Mouse (Mus musculus): Measurements from ENCODE around the gene Atp2a1. TPM values are rescaled to one million over a fixed set of nuclear protein-coding genes. Genes with fewer than 3 reads are reported as not detected.
A peak's percentile ranks its signal among the peaks of the same experiment; 100 is the strongest.

The Atp2a1 gene
- polyA plus RNA-seq, 1 experiment from 2014 or later = 5.1 TPM

DNA sequence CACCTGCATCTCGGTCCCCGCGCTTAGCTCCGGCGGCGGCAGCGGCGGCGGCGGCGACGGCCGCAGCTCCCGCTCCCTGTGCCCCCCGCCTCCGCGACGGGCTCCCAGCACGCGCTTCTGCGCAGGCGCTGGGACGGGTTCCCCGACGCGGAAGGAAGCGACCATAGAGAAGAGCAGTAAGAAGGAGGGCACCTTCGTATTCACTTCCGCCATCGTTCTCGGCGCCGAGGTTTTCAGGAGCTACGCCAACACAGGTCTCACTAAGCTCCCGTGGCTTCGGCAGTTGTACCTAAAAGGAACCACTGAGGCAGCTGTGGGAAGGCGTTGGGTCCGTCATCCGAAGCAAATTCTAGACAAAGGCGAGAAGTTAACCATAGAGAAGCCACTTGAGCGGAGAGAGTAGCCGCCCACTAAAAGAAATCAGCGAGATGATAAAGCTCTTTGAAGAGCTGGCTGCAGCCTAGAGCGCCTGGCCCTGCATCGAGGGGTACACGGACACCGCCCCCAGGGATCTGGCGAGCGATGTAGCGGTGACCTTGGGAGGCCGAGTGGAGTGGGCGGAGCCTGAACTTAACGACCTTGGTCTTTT is 12.2 kb upstream of the Atp2a1 start, which contains the start of gene Sh2b1:
TSS of gene Sh2b1 (minus strand) at position 432 of the 589 bp plus-strand sequence.
- WGBS = under 1% methylated on average over 53 of the region's 53 CpGs
- Histone ChIP-seq H3K4me2 (ENCODE audit: low read depth, low read length) (peak within 1 kb of the TSS; percentile 90), H3K4me3 (ENCODE audit: low read length) (peak within 1 kb of the TSS; percentile 88), H3K27ac (ENCODE audit: low read length) (peak within 1 kb of the TSS; percentile 96), H3K9me3 (ENCODE audit: control insufficient read depth, low read length) (no peaks in the 10 kb centered on the region), H3K4me1 (replicated peaks; ENCODE audit: control insufficient read depth, insufficient read depth, low read length) (peaks cover 9% of the 10 kb centered on the region), H3K36me3 (ENCODE audit: control insufficient read depth, insufficient read depth, low read length) (peaks cover 17% of the 10 kb centered on the region), H3K9ac (ENCODE audit: low read length) (peak within 1 kb of the TSS; percentile 99), H3K27me3 (ENCODE audit: control insufficient read depth, insufficient read depth, low read depth, low read length) (no peaks in the 10 kb centered on the region)
- peak; percentile 94 for ATAC-seq (ENCODE audit: low read depth)

DNA sequence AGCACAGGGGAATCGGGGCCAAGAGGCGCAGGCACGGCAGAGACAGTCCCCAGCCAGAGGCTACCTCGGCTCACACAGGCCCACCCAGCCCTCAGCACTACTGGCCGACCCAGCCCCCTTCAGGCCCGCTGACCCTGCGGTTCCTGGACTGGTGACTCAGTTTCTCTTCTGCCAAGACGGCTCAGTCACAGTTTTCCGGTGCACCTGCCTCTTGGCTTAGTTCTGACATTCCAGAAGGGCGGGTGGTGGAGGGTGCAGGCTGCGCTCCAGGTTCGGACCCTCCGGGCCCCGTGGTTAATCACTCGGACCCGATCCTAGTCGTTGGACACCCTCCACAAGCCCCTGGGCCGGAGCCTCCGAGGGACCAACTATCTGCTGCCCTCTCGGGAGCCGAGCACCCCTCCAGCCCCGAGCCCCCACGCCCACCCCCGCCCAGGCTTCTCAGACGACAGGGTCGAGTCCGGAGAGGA is 11.6 kb upstream of the Atp2a1 start:
- peak; percentile 48 for ATAC-seq (ENCODE audit: low read depth)
- Histone ChIP-seq H3K9ac (ENCODE audit: low read length) (peak overlapping the region; percentile 99), H3K4me2 (ENCODE audit: low read depth, low read length) (peak overlapping the region; percentile 90), H3K27me3 (ENCODE audit: control insufficient read depth, insufficient read depth, low read depth, low read length) (no peaks in the 10 kb centered on the region), H3K4me1 (replicated peaks; ENCODE audit: control insufficient read depth, insufficient read depth, low read length) (peaks cover 9% of the 10 kb centered on the region), H3K36me3 (ENCODE audit: control insufficient read depth, insufficient read depth, low read length) (peaks cover 21% of the 10 kb centered on the region), H3K27ac (ENCODE audit: low read length) (peak overlapping the region; percentile 96), H3K9me3 (ENCODE audit: control insufficient read depth, low read length) (no peaks in the 10 kb centered on the region), H3K4me3 (ENCODE audit: low read length) (peak overlapping the region; percentile 88)
- under 1% methylated on average over 26 of the region's 27 CpGs for WGBS

DNA sequence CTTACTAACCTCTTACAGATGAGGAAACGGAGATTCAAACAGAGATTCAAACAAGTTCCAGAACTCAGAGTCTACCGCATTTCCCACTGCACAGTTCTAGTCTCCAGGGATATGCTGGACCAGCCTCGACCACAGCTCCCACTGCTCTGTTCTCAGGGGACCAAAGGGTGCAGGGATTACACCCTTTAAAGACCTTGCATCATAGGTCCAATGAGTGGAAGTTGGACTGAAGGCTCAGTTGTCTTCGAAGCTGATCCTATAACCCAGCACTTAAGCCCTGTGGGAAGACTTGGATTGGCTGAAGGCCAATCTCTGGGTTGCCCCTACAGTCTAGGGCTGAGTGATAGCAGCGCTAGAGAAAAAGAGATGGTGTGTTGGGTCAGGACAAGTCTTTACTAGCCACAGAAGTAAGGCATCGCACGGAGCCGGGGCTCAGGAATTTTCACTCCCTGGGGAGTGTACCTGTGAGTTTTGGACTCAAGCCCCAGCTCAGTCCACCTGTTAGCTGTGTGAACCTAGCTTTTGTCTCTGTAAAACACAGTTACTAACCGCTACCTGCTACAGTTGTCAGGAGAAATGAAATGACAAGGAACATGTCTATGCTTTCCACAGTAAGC is 10.7 kb upstream of the Atp2a1 start:
- peak overlapping the region; percentile 99 for H3K9ac ChIP-seq (ENCODE audit: low read length)
- H3K4me3 ChIP-seq (ENCODE audit: low read length) = peak overlapping the region; percentile 88
- ATAC-seq (ENCODE audit: low read depth) = no peak
- 84% methylated on average over 9 of the region's 9 CpGs for WGBS
- H3K36me3 ChIP-seq (ENCODE audit: control insufficient read depth, insufficient read depth, low read length) = peaks cover 28% of the 10 kb centered on the region
- no peak overlapping the region for H3K27ac ChIP-seq (ENCODE audit: low read length)
- H3K4me2 ChIP-seq (ENCODE audit: low read depth, low read length) = peak overlapping the region; percentile 90
- H3K9me3 ChIP-seq (ENCODE audit: control insufficient read depth, low read length) = no peaks in the 10 kb centered on the region
- H3K4me1 ChIP-seq (replicated peaks; ENCODE audit: control insufficient read depth, insufficient read depth, low read length) = peaks cover 9% of the 10 kb centered on the region
- H3K27me3 ChIP-seq (ENCODE audit: control insufficient read depth, insufficient read depth, low read depth, low read length) = no peaks in the 10 kb centered on the region

DNA sequence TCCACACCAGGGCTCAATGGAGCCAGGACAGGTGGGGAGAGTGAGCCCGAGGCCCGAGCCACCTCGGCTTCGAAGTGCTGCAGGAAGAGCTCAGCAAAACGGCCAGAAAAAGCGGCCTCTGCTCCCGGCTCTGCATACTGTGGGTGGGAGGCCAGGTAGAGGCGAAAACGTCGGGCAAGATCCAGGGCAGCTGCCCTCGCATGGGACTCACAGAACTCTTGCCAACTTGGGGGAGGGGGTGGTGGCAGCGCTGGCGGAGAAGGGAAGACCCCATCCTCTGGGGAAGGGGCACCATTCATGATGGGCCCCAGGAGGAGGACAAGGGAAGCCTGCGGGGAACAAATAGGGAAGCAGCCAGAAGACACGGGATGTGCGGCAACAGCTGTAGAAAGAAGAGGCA is 9.8 kb upstream of the Atp2a1 start:
- Histone ChIP-seq H3K4me1 (replicated peaks; ENCODE audit: control insufficient read depth, insufficient read depth, low read length) (peaks cover 9% of the 10 kb centered on the region), H3K9me3 (ENCODE audit: control insufficient read depth, low read length) (no peaks in the 10 kb centered on the region), H3K9ac (ENCODE audit: low read length) (no peak overlapping the region), H3K36me3 (ENCODE audit: control insufficient read depth, insufficient read depth, low read length) (peaks cover 33% of the 10 kb centered on the region), H3K27me3 (ENCODE audit: control insufficient read depth, insufficient read depth, low read depth, low read length) (no peaks in the 10 kb centered on the region), H3K27ac (ENCODE audit: low read length) (no peak overlapping the region), H3K4me3 (ENCODE audit: low read length) (no peak overlapping the region), H3K4me2 (ENCODE audit: low read depth, low read length) (no peak overlapping the region)
- no peak for ATAC-seq (ENCODE audit: low read depth)
- 86% methylated on average over 16 of the region's 16 CpGs for WGBS

DNA sequence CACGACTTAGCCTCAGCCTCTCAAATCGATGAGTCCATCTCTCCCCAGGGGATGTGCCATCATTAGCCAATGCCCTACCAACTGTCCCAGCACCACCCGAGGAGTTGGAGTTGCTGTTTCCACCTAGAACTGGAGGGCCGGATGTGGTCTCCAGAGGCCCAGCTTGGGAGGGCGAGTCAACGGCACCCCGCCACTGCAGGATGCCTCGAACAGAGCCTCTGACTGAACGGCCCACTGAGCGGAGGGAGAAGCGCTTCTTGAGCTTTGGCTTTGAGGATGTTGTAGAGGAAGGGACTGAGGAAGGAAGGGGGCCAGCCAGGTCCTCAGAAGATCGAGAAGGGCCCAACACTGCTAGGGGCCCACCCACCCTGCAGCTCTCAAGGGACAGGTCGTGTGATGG is 9.4 kb upstream of the Atp2a1 start:
- H3K4me2 ChIP-seq (ENCODE audit: low read depth, low read length) = no peak overlapping the region
- no peaks in the 10 kb centered on the region for H3K9me3 ChIP-seq (ENCODE audit: control insufficient read depth, low read length)
- ATAC-seq (ENCODE audit: low read depth) = no peak
- H3K27me3 ChIP-seq (ENCODE audit: control insufficient read depth, insufficient read depth, low read depth, low read length) = no peaks in the 10 kb centered on the region
- WGBS = 82% methylated on average over 13 of the region's 13 CpGs
- H3K4me1 ChIP-seq (replicated peaks; ENCODE audit: control insufficient read depth, insufficient read depth, low read length) = peaks cover 9% of the 10 kb centered on the region
- no peak overlapping the region for H3K4me3 ChIP-seq (ENCODE audit: low read length)
- no peak overlapping the region for H3K9ac ChIP-seq (ENCODE audit: low read length)
- peaks cover 36% of the 10 kb centered on the region for H3K36me3 ChIP-seq (ENCODE audit: control insufficient read depth, insufficient read depth, low read length)
- no peak overlapping the region for H3K27ac ChIP-seq (ENCODE audit: low read length)

DNA sequence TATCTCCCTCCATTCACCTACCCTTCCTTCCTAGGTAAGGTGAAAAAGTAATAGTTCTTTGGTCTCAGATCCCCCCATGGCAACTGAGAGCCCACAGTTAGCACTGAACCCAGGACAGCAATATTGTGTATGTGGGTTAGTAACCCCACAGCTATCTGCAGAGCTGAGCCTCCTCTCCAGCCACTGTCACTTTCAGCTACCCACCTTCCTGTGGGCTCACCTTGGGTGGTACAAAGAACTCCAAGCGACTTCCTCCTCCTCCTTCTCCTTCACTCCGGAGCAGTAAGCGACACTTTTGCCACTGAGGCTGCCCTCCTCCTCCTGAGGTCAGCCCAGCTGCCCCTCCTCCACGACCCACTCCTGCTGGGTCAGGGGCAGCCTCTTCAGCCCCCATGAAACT is 8.9 kb upstream of the Atp2a1 start:
- no peak for ATAC-seq (ENCODE audit: low read depth)
- 77% methylated on average over 4 of the region's 4 CpGs for WGBS
- no peak overlapping the region for H3K4me2 ChIP-seq (ENCODE audit: low read depth, low read length)
- H3K9ac ChIP-seq (ENCODE audit: low read length) = no peak overlapping the region
- H3K4me1 ChIP-seq (replicated peaks; ENCODE audit: control insufficient read depth, insufficient read depth, low read length) = peaks cover 9% of the 10 kb centered on the region
- H3K27me3 ChIP-seq (ENCODE audit: control insufficient read depth, insufficient read depth, low read depth, low read length) = no peaks in the 10 kb centered on the region
- no peak overlapping the region for H3K27ac ChIP-seq (ENCODE audit: low read length)
- H3K4me3 ChIP-seq (ENCODE audit: low read length) = no peak overlapping the region
- no peaks in the 10 kb centered on the region for H3K9me3 ChIP-seq (ENCODE audit: control insufficient read depth, low read length)
- H3K36me3 ChIP-seq (ENCODE audit: control insufficient read depth, insufficient read depth, low read length) = peaks cover 38% of the 10 kb centered on the region

DNA sequence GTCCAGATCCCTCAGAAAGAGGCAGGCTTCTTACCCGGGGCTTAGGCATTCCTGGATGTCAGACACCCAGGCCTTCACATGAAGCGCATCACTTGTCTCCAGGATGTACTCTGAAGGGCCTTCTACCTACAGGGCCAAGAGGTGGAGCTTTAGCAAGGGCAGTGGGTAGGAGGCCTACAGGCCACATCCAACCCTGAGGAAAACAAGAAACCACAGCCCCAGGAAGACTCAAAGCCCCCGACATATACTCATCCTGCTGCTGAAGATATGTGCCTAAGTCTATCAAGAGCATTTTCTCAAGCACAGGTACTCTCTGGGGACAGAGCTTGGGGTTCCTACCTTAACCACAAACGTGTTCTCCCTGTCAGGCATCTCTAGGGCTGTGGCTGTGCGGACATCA is 8.5 kb upstream of the Atp2a1 start:
- H3K9ac ChIP-seq (ENCODE audit: low read length) = no peak overlapping the region
- ATAC-seq (ENCODE audit: low read depth) = no peak
- H3K4me1 ChIP-seq (replicated peaks; ENCODE audit: control insufficient read depth, insufficient read depth, low read length) = peaks cover 9% of the 10 kb centered on the region
- H3K27ac ChIP-seq (ENCODE audit: low read length) = no peak overlapping the region
- no peaks in the 10 kb centered on the region for H3K27me3 ChIP-seq (ENCODE audit: control insufficient read depth, insufficient read depth, low read depth, low read length)
- peaks cover 39% of the 10 kb centered on the region for H3K36me3 ChIP-seq (ENCODE audit: control insufficient read depth, insufficient read depth, low read length)
- no peak overlapping the region for H3K4me2 ChIP-seq (ENCODE audit: low read depth, low read length)
- 87% methylated on average over 5 of the region's 5 CpGs for WGBS
- no peaks in the 10 kb centered on the region for H3K9me3 ChIP-seq (ENCODE audit: control insufficient read depth, low read length)
- H3K4me3 ChIP-seq (ENCODE audit: low read length) = no peak overlapping the region

DNA sequence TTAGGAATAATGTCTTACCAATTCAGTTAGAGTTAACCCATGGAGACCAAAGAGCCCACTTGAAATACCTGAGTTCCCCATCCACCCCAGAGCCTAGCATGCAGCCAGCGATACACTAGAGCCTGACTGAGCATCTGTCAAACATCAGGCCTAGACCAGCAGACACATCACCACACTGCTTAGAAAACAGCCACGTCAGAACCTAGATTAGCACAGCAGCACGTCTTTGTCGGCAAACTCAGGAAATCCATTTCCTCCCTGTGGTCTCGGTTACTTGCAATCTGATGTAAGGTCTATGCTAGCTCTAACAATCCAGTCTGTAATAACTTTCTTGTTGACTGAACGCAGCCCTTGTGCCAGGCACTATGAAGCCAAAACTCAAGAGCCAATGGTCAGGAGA is 7.2 kb upstream of the Atp2a1 start:
- Histone ChIP-seq H3K36me3 (ENCODE audit: control insufficient read depth, insufficient read depth, low read length) (peaks cover 41% of the 10 kb centered on the region), H3K9me3 (ENCODE audit: control insufficient read depth, low read length) (no peaks in the 10 kb centered on the region), H3K27me3 (ENCODE audit: control insufficient read depth, insufficient read depth, low read depth, low read length) (no peaks in the 10 kb centered on the region), H3K4me2 (ENCODE audit: low read depth, low read length) (no peak overlapping the region), H3K4me1 (replicated peaks; ENCODE audit: control insufficient read depth, insufficient read depth, low read length) (peaks cover 4% of the 10 kb centered on the region; the same call in 1 of the 2 replicates), H3K27ac (ENCODE audit: low read length) (no peak overlapping the region), H3K9ac (ENCODE audit: low read length) (no peak overlapping the region), H3K4me3 (ENCODE audit: low read length) (no peak overlapping the region)
- WGBS = 67% methylated on average over 6 of the region's 6 CpGs
- ATAC-seq (ENCODE audit: low read depth) = no peak

DNA sequence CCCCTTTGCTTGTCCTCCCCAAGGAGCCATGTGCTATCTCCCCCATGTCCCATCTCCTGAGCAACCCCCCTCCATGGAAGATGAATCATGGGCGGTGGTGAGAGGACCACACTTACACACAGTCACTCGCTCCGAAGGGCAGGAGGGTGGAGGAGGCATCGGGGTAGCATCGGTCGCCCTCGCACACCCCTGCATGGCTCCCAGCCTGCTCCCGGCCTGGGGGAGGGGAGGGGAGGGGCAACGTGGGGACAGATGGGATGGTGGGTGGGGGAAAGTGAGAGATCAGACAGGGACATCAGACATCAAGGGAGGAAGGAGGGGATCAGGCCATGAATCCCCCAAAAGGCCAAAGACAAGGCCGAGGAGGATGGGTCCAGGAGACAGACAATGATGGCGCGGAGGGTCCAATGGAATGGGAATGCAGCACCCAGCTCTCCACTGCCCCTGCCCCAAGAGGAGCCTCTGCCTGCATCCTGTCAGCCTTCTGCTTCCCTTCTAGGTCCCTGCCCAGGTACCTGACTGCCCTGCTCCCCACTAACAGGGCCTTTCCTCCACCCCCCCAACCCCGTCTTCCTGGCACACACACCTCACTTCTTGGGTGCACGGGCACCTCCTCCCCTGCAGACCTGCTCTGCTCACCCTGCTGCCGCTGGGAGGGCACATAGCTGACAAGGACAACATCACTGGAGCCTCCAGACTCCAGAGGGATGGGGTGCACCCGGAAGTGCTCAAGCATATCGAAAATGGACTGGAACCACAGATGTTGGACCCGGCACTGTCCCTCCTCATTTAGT is 5.1 kb upstream of the Atp2a1 start:
- H3K9me3 ChIP-seq (ENCODE audit: control insufficient read depth, low read length) = no peaks in the 10 kb centered on the region
- H3K36me3 ChIP-seq (ENCODE audit: control insufficient read depth, insufficient read depth, low read length) = peaks cover 41% of the 10 kb centered on the region
- 85% methylated on average over 18 of the region's 18 CpGs for WGBS
- H3K27ac ChIP-seq (ENCODE audit: low read length) = no peak overlapping the region
- no peak overlapping the region for H3K4me2 ChIP-seq (ENCODE audit: low read depth, low read length)
- no peaks in the 10 kb centered on the region; the same call in 1 of the 2 replicates for H3K4me1 ChIP-seq (replicated peaks; ENCODE audit: control insufficient read depth, insufficient read depth, low read length)
- no peaks in the 10 kb centered on the region for H3K27me3 ChIP-seq (ENCODE audit: control insufficient read depth, insufficient read depth, low read depth, low read length)
- no peak overlapping the region for H3K9ac ChIP-seq (ENCODE audit: low read length)
- ATAC-seq (ENCODE audit: low read depth) = no peak
- no peak overlapping the region for H3K4me3 ChIP-seq (ENCODE audit: low read length)
